Mouse (Mus musculus): ENCODE data around the gene Apbb1. TPM values are rescaled to one million over a fixed set of nuclear protein-coding genes. Genes with fewer than 3 reads are reported as not detected.

The Apbb1 gene
- polyA plus RNA-seq, 1 experiment: 480 TPM

GRCm38 (mm10) chr7:105572949-105573348, 8.5 kb downstream of the Apbb1 start:
- no peak for DNase-seq (ENCODE audit: extremely low spot score in 1 of 2, low spot score in 1 of 2)

- no peak for DNase-seq (ENCODE audit: extremely low spot score in 1 of 2, low spot score in 1 of 2)
These were observed 10.7 kb downstream of the Apbb1 start for GRCm38 (mm10) chr7:105570756-105571155.

- no peak for DNase-seq (ENCODE audit: extremely low spot score in 1 of 2, low spot score in 1 of 2)
These were observed 11.6 kb downstream of the Apbb1 start for GRCm38 (mm10) chr7:105569512-105570496.

- peak; percentile 87 to 91 for DNase-seq (ENCODE audit: extremely low spot score in 1 of 2, low spot score in 1 of 2)
These were observed 12.4 kb downstream of the Apbb1 start for GRCm38 (mm10) chr7:105568988-105569471.

GRCm38 (mm10) chr7:105568583-105568982, 12.9 kb downstream of the Apbb1 start:
- DNase-seq (ENCODE audit: extremely low spot score in 1 of 2, low spot score in 1 of 2): peak in 1 of 2 experiments; percentile 80

GRCm38 (mm10) chr7:105565071-105565836, 16.2 kb downstream of the Apbb1 start:
- no peak for DNase-seq (ENCODE audit: extremely low spot score in 1 of 2, low spot score in 1 of 2)

GRCm38 (mm10) chr7:105563367-105563766, 18.1 kb downstream of the Apbb1 start:
- no peak for DNase-seq (ENCODE audit: extremely low spot score in 1 of 2, low spot score in 1 of 2)

- no peak for DNase-seq (ENCODE audit: extremely low spot score in 1 of 2, low spot score in 1 of 2)
These were observed 19.1 kb downstream of the Apbb1 start for GRCm38 (mm10) chr7:105562317-105562716.

GRCm38 (mm10) chr7:105559016-105559415, 22.4 kb downstream of the Apbb1 start:
- peak in 1 of 2 experiments; percentile 79 for DNase-seq (ENCODE audit: extremely low spot score in 1 of 2, low spot score in 1 of 2)

- no peak for DNase-seq (ENCODE audit: extremely low spot score in 1 of 2, low spot score in 1 of 2)
These were observed 23.8 kb downstream of the Apbb1 start for GRCm38 (mm10) chr7:105557671-105558070.

- no peak for DNase-seq (ENCODE audit: extremely low spot score in 1 of 2, low spot score in 1 of 2)
These were observed 25.0 kb downstream of the Apbb1 start for GRCm38 (mm10) chr7:105556406-105556805.

GRCm38 (mm10) chr7:105555571-105555970, 25.9 kb downstream of the Apbb1 start:
- DNase-seq (ENCODE audit: extremely low spot score in 1 of 2, low spot score in 1 of 2): no peak

- DNase-seq (ENCODE audit: extremely low spot score in 1 of 2, low spot score in 1 of 2): peak; percentile 90 to 91
These were observed 27.1 kb downstream of the Apbb1 start, which contains the start of gene Smpd1 for GRCm38 (mm10) chr7:105554212-105554942. Gene Smpd1 (plus strand): TSS chr7:105554360.

GRCm38 (mm10) chr7:105553456-105554211, 27.8 kb downstream of the Apbb1 start:
- no peak for DNase-seq (ENCODE audit: extremely low spot score in 1 of 2, low spot score in 1 of 2)

GRCm38 (mm10) chr7:105549035-105549434, 32.4 kb downstream of the Apbb1 start:
- DNase-seq (ENCODE audit: extremely low spot score in 1 of 2, low spot score in 1 of 2): peak in 1 of 2 experiments; percentile 77

GRCm38 (mm10) chr7:105547970-105548369, 33.5 kb downstream of the Apbb1 start:
- DNase-seq (ENCODE audit: extremely low spot score in 1 of 2, low spot score in 1 of 2): no peak

- DNase-seq (ENCODE audit: extremely low spot score in 1 of 2, low spot score in 1 of 2): no peak
These were observed 35.5 kb downstream of the Apbb1 start for GRCm38 (mm10) chr7:105545986-105546385.

- no peak for DNase-seq (ENCODE audit: extremely low spot score in 1 of 2, low spot score in 1 of 2)
These were observed 47.3 kb downstream of the Apbb1 start for GRCm38 (mm10) chr7:105534162-105534561.

- DNase-seq (ENCODE audit: extremely low spot score in 1 of 2, low spot score in 1 of 2): no peak
These were observed 53.4 kb downstream of the Apbb1 start for GRCm38 (mm10) chr7:105528094-105528493.

Measured in frontal cortex, adult 2 months (tissue).